Mouse (Mus musculus): ENCODE measurements at regions not wholly inside any gene's neighbourhood (a gene's known extent, or its start where the extent isn't known, plus 50 kb on each side); places are given as distances from the start of the nearest gene placed in this dataset.
"Not testable (repeated sequence)": the region's sequence is repeated elsewhere in the genome, so short reads cannot be mapped to it uniquely, and the experiment has no call there.

DNA sequence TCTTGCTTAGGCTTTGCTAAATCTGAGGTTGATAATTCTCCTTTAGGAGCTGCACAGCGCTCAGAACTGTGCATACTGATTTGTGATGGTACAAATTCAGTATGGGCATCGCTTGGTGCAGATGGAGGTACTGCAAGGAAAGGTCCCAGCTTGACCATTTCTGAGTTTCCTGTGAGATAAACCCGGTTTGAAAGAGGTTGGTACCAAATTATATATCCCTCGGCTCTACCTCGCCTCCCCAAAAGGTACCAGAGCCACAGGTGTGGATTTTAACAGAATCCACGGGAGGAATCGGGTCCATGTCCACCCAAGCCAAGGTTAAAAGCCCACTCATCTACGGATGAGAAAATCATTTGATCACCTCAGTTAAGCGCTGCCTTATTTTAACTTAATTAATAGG lies 172.5 kb upstream of the Zfp808 start:
- not testable (repeated sequence) for DNase-seq (ENCODE audit: low spot score)

DNA sequence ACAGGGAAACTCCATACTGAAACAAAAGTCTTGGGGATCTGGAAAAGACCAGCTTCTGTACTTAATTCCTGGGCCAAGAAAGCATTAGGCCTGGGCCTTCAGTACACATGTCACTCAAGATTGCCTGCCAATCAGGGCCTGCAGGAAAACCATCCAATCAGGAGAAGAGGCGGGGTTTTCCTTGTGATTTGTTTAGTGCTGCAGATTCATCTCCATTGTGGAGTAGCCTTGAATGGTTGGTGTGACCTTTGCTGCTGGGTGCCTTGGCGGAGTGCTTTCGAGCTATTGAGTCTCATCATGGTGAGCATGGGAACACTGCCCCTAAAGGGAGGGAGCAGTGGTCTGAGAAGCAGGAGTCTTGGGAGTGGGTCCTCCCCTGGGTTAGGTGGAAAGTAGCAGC lies 150.8 kb upstream of the Zfp808 start:
- DNase-seq (ENCODE audit: low spot score) = not testable (repeated sequence)

DNA sequence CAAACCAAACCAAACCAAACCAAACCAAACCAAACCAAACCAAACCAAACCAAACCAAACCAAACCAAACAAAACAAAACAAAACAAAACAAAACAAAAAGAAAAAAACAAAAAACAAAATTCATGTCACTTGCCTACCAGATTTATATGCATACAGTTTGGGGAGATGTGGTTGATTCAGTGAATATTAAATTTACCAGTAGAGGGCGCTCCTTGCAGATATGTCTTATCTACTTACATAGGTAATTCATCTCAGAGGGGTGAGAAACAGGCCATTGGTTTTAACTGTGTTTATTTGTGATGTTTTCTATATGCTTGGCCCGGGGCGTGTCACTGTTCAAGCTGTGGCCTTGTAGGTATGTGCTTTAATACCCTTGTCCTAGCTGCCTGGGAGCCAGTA lies 133.2 kb upstream of the Zfp808 start:
- not testable (repeated sequence) for DNase-seq (ENCODE audit: low spot score)

DNA sequence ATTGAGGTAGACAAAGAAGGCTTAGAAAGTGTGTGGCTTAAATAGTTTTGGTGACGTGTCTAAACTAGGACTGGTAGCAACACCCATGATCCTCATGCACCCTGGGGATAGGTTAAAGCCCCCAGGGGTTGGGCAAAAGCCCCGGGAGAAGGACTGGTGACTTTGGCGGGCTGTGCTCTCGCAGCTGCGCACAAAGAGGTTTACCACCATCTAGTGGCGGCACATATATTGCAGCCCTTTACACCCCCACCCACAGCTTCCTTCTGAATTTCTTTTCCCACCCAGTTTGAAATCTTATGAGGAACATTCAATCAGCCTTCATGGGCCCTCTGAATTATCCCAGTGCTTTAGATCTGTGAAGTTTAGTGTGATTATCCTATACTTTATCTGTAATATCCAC lies 130.9 kb upstream of the Zfp808 start:
- DNase-seq (ENCODE audit: low spot score) = peak; percentile 12

DNA sequence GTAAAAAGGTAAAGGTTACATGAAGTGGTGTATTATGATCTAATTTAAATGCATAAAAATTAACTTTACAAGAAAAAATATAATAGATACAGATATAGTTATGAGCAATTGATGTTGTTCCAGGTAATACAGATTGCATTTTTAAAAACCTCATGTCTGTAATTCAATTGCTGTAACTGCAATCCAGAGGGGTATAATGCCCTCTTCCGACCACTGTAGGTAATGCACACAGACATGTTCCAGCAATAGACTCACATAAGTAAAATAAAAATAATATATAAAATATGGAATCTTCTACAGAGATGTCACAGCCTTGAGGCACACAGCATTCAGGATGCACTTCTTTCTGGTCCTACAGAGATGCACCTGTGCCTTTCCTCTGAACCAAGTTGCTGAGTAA lies 122.4 kb upstream of the Zfp808 start:
- DNase-seq (ENCODE audit: low spot score) = peak; percentile 5

DNA sequence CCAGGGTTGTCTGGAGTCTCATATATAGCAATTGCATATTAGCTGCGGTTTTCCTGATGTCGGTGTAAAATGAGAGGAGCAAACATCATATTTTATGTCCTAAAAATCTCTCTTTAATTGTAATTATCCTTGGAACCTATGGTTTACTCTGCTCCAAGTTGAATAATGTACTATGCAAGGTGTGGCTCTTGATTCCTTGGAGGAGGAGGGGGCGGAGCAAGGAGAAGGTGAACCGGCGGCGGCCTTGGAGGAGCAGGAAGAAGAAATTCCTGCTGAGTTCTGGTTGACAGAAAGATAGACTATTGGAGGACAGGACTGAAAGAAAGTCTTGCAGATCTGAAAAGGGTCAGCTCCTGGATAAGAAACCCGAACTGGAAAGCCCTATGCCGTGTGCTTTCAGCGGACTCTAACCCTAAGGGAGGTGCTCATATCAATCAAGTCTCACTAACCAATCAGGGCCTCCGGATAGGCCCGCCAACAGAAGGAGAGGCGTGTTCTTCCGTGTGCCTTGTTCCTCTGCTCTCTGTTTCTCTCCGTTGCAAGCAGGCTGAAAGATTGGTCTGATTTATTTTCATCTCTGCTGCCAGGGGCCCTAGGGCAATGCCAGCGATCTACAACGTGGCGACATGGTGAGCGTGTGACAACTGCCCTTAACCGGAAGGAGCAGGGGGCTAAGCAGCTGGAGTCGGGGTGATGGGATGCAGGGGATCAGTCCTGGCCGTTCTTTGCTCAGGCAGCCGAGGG lies 114.1 kb upstream of the Zfp808 start:
- DNase-seq (ENCODE audit: low spot score) = peak; percentile 26

DNA sequence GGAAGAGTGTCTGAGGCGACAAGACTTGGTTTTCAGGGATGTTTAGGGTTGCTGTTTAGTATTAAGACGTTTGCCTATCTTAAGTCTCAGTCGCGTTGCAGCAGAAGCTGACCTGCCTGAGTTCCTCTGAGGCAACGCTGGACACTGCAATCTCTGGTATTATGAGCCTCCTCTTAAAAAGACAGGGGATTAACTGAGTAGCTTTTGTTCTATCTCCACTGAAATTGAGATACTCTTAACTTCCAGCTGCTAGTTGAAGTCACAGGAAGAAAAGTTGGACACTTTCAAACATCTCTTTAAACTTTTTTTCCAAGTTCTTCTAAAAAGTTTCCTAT lies 113.6 kb upstream of the Zfp808 start:
- DNase-seq (ENCODE audit: low spot score) = not testable (repeated sequence)

DNA sequence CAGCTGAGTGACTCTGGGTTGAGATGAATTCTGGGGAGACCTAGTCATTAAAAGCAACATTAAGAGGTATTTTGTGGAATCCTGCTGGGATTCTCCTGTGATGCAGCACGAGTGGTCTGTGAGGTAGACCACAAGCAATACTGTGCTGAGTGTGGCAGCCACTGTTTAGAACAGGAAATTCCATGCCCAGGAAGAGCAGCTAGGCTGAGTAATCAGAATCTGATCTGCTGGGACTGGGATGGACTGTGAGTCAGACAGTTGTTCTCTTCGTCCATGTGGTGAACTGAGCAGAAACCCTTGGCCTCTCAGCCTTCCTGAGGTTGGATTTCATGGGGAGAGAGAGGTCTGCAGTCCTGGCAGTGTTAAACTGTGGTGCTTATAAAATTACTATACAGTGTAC lies 92.0 kb upstream of the Zfp808 start:
- DNase-seq (ENCODE audit: low spot score) = not testable (repeated sequence)

DNA sequence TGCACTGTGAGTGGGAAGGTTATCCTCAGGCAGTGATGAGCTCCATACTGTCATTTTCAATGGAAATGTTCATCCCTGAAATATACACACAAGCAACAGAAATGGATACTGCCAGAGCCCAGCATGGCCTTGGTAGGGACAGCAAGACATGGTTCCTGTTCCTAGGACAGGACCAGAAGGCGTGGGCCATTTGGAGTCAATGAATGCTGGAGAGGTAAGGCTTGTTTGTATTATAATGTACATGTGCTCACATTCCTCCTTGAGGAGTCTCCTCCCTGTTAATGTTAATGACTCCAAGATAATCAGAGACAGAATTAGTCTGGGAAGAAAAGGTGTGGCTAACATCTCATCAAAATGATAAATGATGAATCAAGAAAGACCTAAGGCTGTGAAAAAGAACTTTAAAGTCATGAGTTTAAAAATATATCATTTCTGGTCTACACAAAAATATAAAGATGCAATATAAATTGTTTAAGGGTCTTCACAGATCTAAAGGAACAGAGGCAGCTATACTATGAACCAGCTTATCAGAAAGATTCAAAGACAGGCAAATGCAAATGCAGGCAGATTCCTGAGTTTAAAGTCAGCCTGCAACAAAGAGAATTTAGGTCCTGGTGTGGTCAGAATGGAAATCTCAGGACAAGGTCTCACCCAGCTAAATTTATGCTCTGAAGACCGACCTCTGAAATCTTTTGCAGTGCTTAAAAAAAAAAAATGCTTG lies 51.6 kb upstream of the Zfp808 start:
- not testable (repeated sequence) for DNase-seq (ENCODE audit: low spot score)

DNA sequence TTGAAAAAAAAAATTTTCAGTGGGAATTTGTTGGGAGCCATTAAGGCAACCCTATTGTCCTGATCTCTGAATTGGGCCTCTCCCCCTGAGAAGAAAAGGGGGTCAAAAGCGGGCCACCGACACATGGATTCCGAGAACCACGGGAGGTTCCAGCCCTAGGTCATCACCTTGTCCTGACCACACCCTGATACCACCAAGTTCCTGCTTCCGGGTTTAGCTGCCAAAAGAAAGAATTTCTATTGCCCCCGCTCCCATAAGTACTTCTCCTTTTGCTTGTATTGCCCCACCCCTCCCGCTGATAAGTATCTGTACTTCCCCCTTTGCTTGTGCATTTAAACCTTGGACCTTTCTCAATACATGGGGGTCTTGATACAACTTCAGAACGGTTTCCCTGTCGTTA lies 50.8 kb upstream of the Zfp808 start:
- DNase-seq (ENCODE audit: low spot score) = not testable (repeated sequence)

All from T-cell, adult 2 months (primary cell).